Comparison of ENCODE assay signal across 8 mouse cellular contexts in the genomic region with DNA sequence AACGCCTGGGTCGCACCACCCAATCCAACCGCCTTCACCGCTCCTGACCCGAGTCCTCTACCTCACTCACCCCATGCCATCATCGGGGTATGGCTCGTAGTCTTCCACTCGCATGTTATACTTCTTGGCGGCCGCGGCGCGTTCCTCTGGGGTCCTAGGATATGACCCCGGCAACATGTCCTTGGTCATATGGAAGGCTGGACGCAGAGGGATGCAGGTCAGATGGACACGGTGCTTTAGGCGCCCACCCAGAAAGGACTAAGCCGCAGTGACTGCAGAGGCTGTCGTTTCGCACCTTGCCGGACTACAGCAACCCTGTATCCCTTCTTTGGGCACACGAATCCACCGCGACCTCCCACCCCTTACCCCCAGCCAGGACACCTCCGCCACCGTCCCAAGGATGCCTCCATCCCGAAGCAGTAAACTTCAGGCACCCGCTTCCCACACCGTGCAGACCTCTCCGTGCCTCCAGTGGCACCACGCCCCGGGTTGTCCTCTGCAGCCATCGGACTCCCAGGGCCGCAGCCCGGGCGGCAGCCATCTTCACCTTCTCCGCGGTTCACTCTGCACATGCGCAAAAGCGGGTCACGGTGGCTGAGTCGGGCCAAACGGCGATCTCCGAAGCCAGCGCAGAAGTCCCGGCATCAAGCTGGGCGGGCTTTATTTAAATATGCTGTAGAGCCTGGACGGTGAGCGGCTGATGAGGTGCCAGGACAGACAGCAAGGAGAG. TPM values are rescaled to one million over a fixed set of nuclear protein-coding genes. Genes with fewer than 3 reads are reported as not detected.
DNase-seq lines count a peak whose midpoint lies in the region; ATAC-seq and TF ChIP-seq lines count a peak whose summit lies in the region.

A gene (minus strand): TSS at position 580 of the 730 bp plus-strand sequence.

- TF ChIP-seq EP300 in MEL (IDR thresholded peaks at IDR 0.05; ENCODE audit: low read depth in 1 of 2, low read length in 2 of 2): peak in 1 of 2 experiments; percentile 9; a peak in 2 of 4 replicates

- no peaks in the 10 kb centered on the region for H3K9me3 ChIP-seq in MEL (replicated peaks; ENCODE audit: insufficient read depth, low read length)
- no peaks in the 10 kb centered on the region for H3K9me3 ChIP-seq in lung, embryonic 16.5 days (ENCODE audit: control insufficient read depth, low read length)

- peaks cover 19% of the 10 kb centered on the region for H3K79me2 ChIP-seq in MEL (ENCODE audit: control insufficient read depth, insufficient read depth, low read length, poor library complexity)

- H3K27me3 ChIP-seq in MEL (ENCODE audit: control insufficient read depth in 1 of 2, insufficient read depth in 2 of 2, low read length in 2 of 2): no peaks in the 10 kb centered on the region
- no peaks in the 10 kb centered on the region for H3K27me3 ChIP-seq in cerebellum, adult 2 months (ENCODE audit: control insufficient read depth, insufficient read depth, low read length)
- no peaks in the 10 kb centered on the region; the same call in 1 of the 2 replicates for H3K27me3 ChIP-seq in lung, embryonic 16.5 days (ENCODE audit: control insufficient read depth, insufficient read depth, low read depth, low read length)

- peak; percentile 98 for DNase-seq in MEL (ENCODE audit: low read depth, low spot score)
- peak; percentile 96 to 98 for DNase-seq in cerebellum, adult 2 months
- DNase-seq in forelimb bud, embryonic 11.5 days (ENCODE audit: low read depth, low spot score): peak; percentile 94
- peak; percentile 63 for DNase-seq in layer of hippocampus, adult 9-10 months (ENCODE audit: low spot score)
- peak; percentile 99 for DNase-seq in ovary, postnatal 10 days (ENCODE audit: low spot score)
- peak; percentile 87 to 93 for DNase-seq in thymus, postnatal 10 days (ENCODE audit: low spot score in 2 of 2)

- TF ChIP-seq POLR2A in MEL (IDR thresholded peaks at IDR 0.05; ENCODE audit: control insufficient read depth in 1 of 2, insufficient read depth in 1 of 2, low read depth in 1 of 2, low read length in 2 of 2, poor library complexity in 1 of 2): peak; percentile 97 to 98
- TF ChIP-seq POLR2A in cerebellum, adult 2 months (IDR thresholded peaks at IDR 0.05; ENCODE audit: borderline replicate concordance, insufficient read depth, low read length): peak; percentile 96

- TF ChIP-seq RAD21 in MEL (IDR thresholded peaks at IDR 0.05; ENCODE audit: low read depth, low read length): no peak

- H3K27ac ChIP-seq in MEL (ENCODE audit: control insufficient read depth, low read depth, low read length): peak within 1 kb of the TSS; percentile 77
- H3K27ac ChIP-seq in cerebellum, adult 2 months (ENCODE audit: insufficient read depth, low read length): peak within 1 kb of the TSS; percentile 94
- peak within 1 kb of the TSS; percentile 47; the same call in 1 of the 2 replicates for H3K27ac ChIP-seq in lung, embryonic 16.5 days (ENCODE audit: low read length)

- peaks cover 2 to 10% of the 10 kb centered on the region in 2 experiments; a peak in 2 of 4 replicates for H3K4me1 ChIP-seq in MEL (ENCODE audit: control insufficient read depth in 1 of 2, insufficient read depth in 2 of 2, low read length in 2 of 2)
- peaks cover 4% of the 10 kb centered on the region; the same call in 1 of the 2 replicates for H3K4me1 ChIP-seq in cerebellum, adult 2 months (ENCODE audit: control insufficient read depth, insufficient read depth, low read length)
- H3K4me1 ChIP-seq in lung, embryonic 16.5 days (replicated peaks; ENCODE audit: control insufficient read depth, insufficient read depth, low read length): peaks cover 6% of the 10 kb centered on the region

- peak within 1 kb of the TSS; percentile 83 for H3K9ac ChIP-seq in MEL (ENCODE audit: control insufficient read depth, low read depth, low read length, poor library complexity, severe bottlenecking)
- H3K9ac ChIP-seq in lung, embryonic 16.5 days (ENCODE audit: low read length): peak within 1 kb of the TSS; percentile 93

- H3K4me2 ChIP-seq in lung, embryonic 16.5 days (ENCODE audit: low read depth, low read length): peak within 1 kb of the TSS; percentile 95

- WGBS in cerebellum, adult 2 months: under 1% methylated on average over 50 of the region's 50 CpGs
- WGBS in lung, embryonic 16.5 days: under 1% methylated on average over 50 of the region's 50 CpGs

- H3K36me3 ChIP-seq in MEL (ENCODE audit: control insufficient read depth in 1 of 2, insufficient read depth in 2 of 2, low read length in 2 of 2): peaks cover 9 to 13% of the 10 kb centered on the region in 2 experiments
- peaks cover 20% of the 10 kb centered on the region for H3K36me3 ChIP-seq in lung, embryonic 16.5 days (ENCODE audit: control insufficient read depth, insufficient read depth, low read length)

- TF ChIP-seq CTCF in MEL (IDR thresholded peaks at IDR 0.05 in 2 of 3, conservative IDR thresholded peaks at IDR 0.05 in 1 of 3; ENCODE audit: control insufficient read depth in 1 of 3, insufficient read depth in 1 of 3, low read depth in 2 of 3, low read length in 3 of 3, poor library complexity in 1 of 3, severe bottlenecking in 1 of 3): no peak
- no peak for TF ChIP-seq CTCF in cerebellum, adult 2 months (IDR thresholded peaks at IDR 0.05; ENCODE audit: borderline replicate concordance, insufficient read depth, low read depth, low read length)

- H3K4me3 ChIP-seq in MEL (ENCODE audit: control insufficient read depth in 1 of 2, insufficient read depth in 1 of 2, low read depth in 2 of 2, low read length in 2 of 2): peak within 1 kb of the TSS; percentile 85 to 88
- H3K4me3 ChIP-seq in cerebellum, adult 2 months (replicated peaks; ENCODE audit: insufficient read depth, low read depth, low read length): peak within 1 kb of the TSS; percentile 90
- H3K4me3 ChIP-seq in lung, embryonic 16.5 days (ENCODE audit: low read length): peak within 1 kb of the TSS; percentile 91

- ATAC-seq in hematopoietic stem cell, adult 5-6 weeks (replicated peaks in 1 of 2; ENCODE audit: insufficient read depth in 1 of 2, low FRiP score in 2 of 2, low TSS enrichment in 1 of 2, low read depth in 1 of 2, poor library complexity in 2 of 2, severe bottlenecking in 2 of 2): peak; percentile 95 to 96
- ATAC-seq in lung, embryonic 16.5 days (ENCODE audit: low read depth): peak; percentile 95

TF ChIP-seq in MEL, 35 proteins besides CTCF, POLR2A, EP300 and RAD21 (continues in another document):
- TF ChIP-seq GABPA (IDR thresholded peaks at IDR 0.05; ENCODE audit: low read depth, low read length) (no peak), MEF2A (IDR thresholded peaks at IDR 0.05; ENCODE audit: extremely low read depth, insufficient replicate concordance, low read depth, low read length, poor library complexity, severe bottlenecking) (peak; percentile 18; the same call in 1 of the 2 replicates), E2F4 (IDR thresholded peaks at IDR 0.05; ENCODE audit: borderline replicate concordance, low read depth, low read length) (peak; percentile 90), ZNF384 (IDR thresholded peaks at IDR 0.05; ENCODE audit: low read depth, low read length) (no peak), MAFK (IDR thresholded peaks at IDR 0.05; ENCODE audit: borderline replicate concordance, low read depth, low read length) (no peak), USF2 (IDR thresholded peaks at IDR 0.05; ENCODE audit: borderline replicate concordance in 1 of 2, insufficient read depth in 1 of 2, low read depth in 1 of 2, low read length in 2 of 2) (no peak), TCF12 (IDR thresholded peaks at IDR 0.05; ENCODE audit: low read depth, low read length) (peak; percentile 83), MXI1 (IDR thresholded peaks at IDR 0.05; ENCODE audit: low read depth, low read length) (peak; percentile 68; the same call in 1 of the 2 replicates), CHD1 (IDR thresholded peaks at IDR 0.05; ENCODE audit: low read depth, low read length) (peak; percentile 85; the same call in 1 of the 2 replicates), POLR2AphosphoS2 (IDR thresholded peaks at IDR 0.05; ENCODE audit: low read length) (peak; percentile 93), ZC3H11A (IDR thresholded peaks at IDR 0.05; ENCODE audit: low read depth, low read length) (no peak), ELF1 (IDR thresholded peaks at IDR 0.05; ENCODE audit: low read depth, low read length) (0 out of 2 replicates have a peak, but pooled peaks have one; percentile 28), MAZ (IDR thresholded peaks at IDR 0.05; ENCODE audit: low read depth, low read length) (no peak; the same call in 1 of the 2 replicates), ETS1 (IDR thresholded peaks at IDR 0.05; ENCODE audit: low read depth, low read length) (0 out of 2 replicates have a peak, but pooled peaks have one; percentile 43), TAL1 (IDR thresholded peaks at IDR 0.05; ENCODE audit: low read length) (no peak), SMC3 (IDR thresholded peaks at IDR 0.05; ENCODE audit: low read depth, low read length) (no peak), MYB (IDR thresholded peaks at IDR 0.05; ENCODE audit: low read depth, low read length) (no peak), NELFE (IDR thresholded peaks at IDR 0.05; ENCODE audit: low read depth, low read length) (peak; percentile 99), GATA1 (IDR thresholded peaks at IDR 0.05; ENCODE audit: low read depth, low read length) (0 out of 2 replicates have a peak, but pooled peaks have one; percentile 1), MAX (IDR thresholded peaks at IDR 0.05; ENCODE audit: low read length) (no peak; the same call in none of the 2 replicates), TBP (IDR thresholded peaks at IDR 0.05; ENCODE audit: low read depth, low read length) (peak; percentile 91), CHD2 (IDR thresholded peaks at IDR 0.05; ENCODE audit: low read length) (no peak), HCFC1 (IDR thresholded peaks at IDR 0.05; ENCODE audit: low read depth, low read length) (peak; percentile 92), RCOR1 (IDR thresholded peaks at IDR 0.05; ENCODE audit: low read depth, low read length) (no peak), JUND (IDR thresholded peaks at IDR 0.05; ENCODE audit: low read depth, low read length) (no peak), ZMIZ1 (IDR thresholded peaks at IDR 0.05; ENCODE audit: low read depth, low read length) (peak; percentile 96), UBTF (IDR thresholded peaks at IDR 0.05; ENCODE audit: borderline replicate concordance, insufficient read depth, low read depth, low read length) (no peak), BHLHE40 (IDR thresholded peaks at IDR 0.05; ENCODE audit: borderline replicate concordance, low read depth, low read length) (no peak)

RNA-seq across cellular contexts. Expression of the gene that starts here (rescaled TPM):
- total RNA-seq in MEL (2012; rRNA removed): 685 and 725 TPM in 2 replicates
- polyA plus RNA-seq in MEL (2012; ENCODE audit: insufficient read depth in 1 of 2, insufficient read length in 2 of 2, low read depth in 1 of 2, low replicate concordance in 2 of 2, missing spikeins in 1 of 2): 1,000 to 10,000 TPM in 1 of 2 experiments, 100 to 1,000 TPM in 1; 592 to 1,203 TPM
- polyA plus RNA-seq in cerebellum, adult 2 months (2012; rRNA removed): 798 and 861 TPM in 2 replicates
- total RNA-seq in hematopoietic stem cell, adult 5-6 weeks (2017): 153 and 227 TPM in 2 replicates
- 480 and 515 TPM in 2 replicates for polyA plus RNA-seq in lung, embryonic 16.5 days (2015; fragmentation: Nextera tagmentation; extraction: Ambion mirVana)

Comparison
In these comparisons a context has a peak if more than half of its experiments do, and no peak if none do; other contexts are left out.
1. Peak in every context shown above with its lines: DNase-seq, ATAC-seq, H3K4me3 ChIP-seq and H3K27ac ChIP-seq.